Mouse (Mus musculus) embryonic facial prominence, embryonic 13.5 days (tissue): ENCODE results near the gene Btnl10. TPM values are rescaled to one million over a fixed set of nuclear protein-coding genes. Genes with fewer than 3 reads are reported as not detected.

ENCODE experiments used
- ATAC-seq: fragments of 200-750 bp; cut with Nextera tagmentation; 2 replicates; pipeline ENCODE4 v1.8.0; 2017; ENCODE audit warnings: low read depth; ENCODE audit not compliant: insufficient number of reproducible peaks, insufficient read depth, low FRiP score, low TSS enrichment
- H3K27ac ChIP-seq: fragments of 300-500 bp; sonication (generic); 2 replicates; pipeline ENCODE4 v1.5.1; 2015; ENCODE audit warnings: moderate library complexity, mild to moderate bottlenecking, inconsistent platforms
- H3K27me3 ChIP-seq: fragments of 300-500 bp; sonication (generic); 2 replicates; pipeline ENCODE4 v1.6.1; 2015; ENCODE audit warnings: mild to moderate bottlenecking, inconsistent platforms
- H3K36me3 ChIP-seq: fragments of 300-500 bp; sonication (generic); 2 replicates; pipeline ENCODE4 v1.6.1; 2015; ENCODE audit warnings: mild to moderate bottlenecking, inconsistent platforms
- H3K4me1 ChIP-seq: fragments of 300-500 bp; sonication (generic); 2 replicates; pipeline ENCODE4 v1.6.1; 2015; ENCODE audit warnings: inconsistent platforms
- H3K4me2 ChIP-seq: fragments of 300-500 bp; sonication (generic); 2 replicates; pipeline ENCODE4 v1.6.1; 2015; ENCODE audit warnings: moderate library complexity, mild to moderate bottlenecking, inconsistent platforms
- H3K4me3 ChIP-seq: fragments of 300-500 bp; sonication (generic); 2 replicates; pipeline ENCODE4 v1.5.1; 2015; ENCODE audit warnings: mild to moderate bottlenecking, inconsistent platforms
- H3K9ac ChIP-seq: fragments of 300-500 bp; sonication (generic); 2 replicates; pipeline ENCODE4 v1.6.1; 2015; ENCODE audit warnings: mild to moderate bottlenecking, inconsistent platforms
- H3K9me3 ChIP-seq: fragments of 300-500 bp; sonication (generic); 2 replicates; pipeline ENCODE4 v1.6.1; 2016; ENCODE audit warnings: inconsistent platforms
- WGBS: fragments of 180-500 bp; shearing (Covaris S2); methylation state at CpG from one replicate; pipeline ENCODE4 v1.1.7; 2015; ENCODE audit warnings: mixed read lengths; 5-methylcytosine and 5-hydroxymethylcytosine counted together
- polyA plus RNA-seq: library from polyadenylated mRNA; unstranded; fragments of >200 nt; fragmentation: Nextera tagmentation; extraction: Ambion mirVana; gene quantifications from 2 replicates; pipeline ENCODE4 v1.2.1, GENCODE M21; 2015

Gene Btnl10
- polyA plus RNA-seq, 1 experiment from 2014 or later: not detected

- Histone ChIP-seq H3K4me3 (no peak overlapping the region), H3K9ac (no peak overlapping the region), H3K27me3 (peaks cover 33% of the 10 kb centered on the region)
Observed at GRCm38 (mm10) chr11:58963543-58963942, 45.8 kb downstream of the Btnl10 start.

GRCm38 (mm10) chr11:58964216-58964615 is 46.5 kb downstream of the Btnl10 start:
- Histone ChIP-seq H3K4me2 (no peak overlapping the region), H3K27ac (no peak overlapping the region), H3K4me3 (no peak overlapping the region), H3K36me3 (peaks cover 3% of the 10 kb centered on the region; the same call in 1 of the 2 replicates), H3K9me3 (no peaks in the 10 kb centered on the region), H3K27me3 (peaks cover 32% of the 10 kb centered on the region), H3K4me1 (peaks cover 10% of the 10 kb centered on the region), H3K9ac (no peak overlapping the region)
- ATAC-seq: no peak
- WGBS: 83% methylated on average over 7 of the region's 7 CpGs

More at GRCm38 (mm10) chr11:58963543-58963942, 45.8 kb downstream of the Btnl10 start:
- Histone ChIP-seq H3K27ac (no peak overlapping the region), H3K9me3 (no peaks in the 10 kb centered on the region), H3K36me3 (peaks cover 3% of the 10 kb centered on the region; the same call in 1 of the 2 replicates), H3K4me1 (peaks cover 13% of the 10 kb centered on the region), H3K4me2 (no peak overlapping the region)
- whole genome bisulfite sequencing: 34% methylated on average over 17 of the region's 17 CpGs
- ATAC-seq: no peak

GRCm38 (mm10) chr11:58965001-58965760 is 47.5 kb downstream of the Btnl10 start:
- Histone ChIP-seq H3K27me3 (peaks cover 32% of the 10 kb centered on the region), H3K4me1 (0 out of 2 replicates have a peak, but pooled peaks cover 4% of the 10 kb centered on the region), H3K9me3 (no peaks in the 10 kb centered on the region), H3K4me2 (no peak overlapping the region), H3K27ac (no peak overlapping the region), H3K36me3 (peaks cover 10% of the 10 kb centered on the region), H3K9ac (0 out of 2 replicates have a peak overlapping the region, but pooled peaks have one; percentile 27), H3K4me3 (no peak overlapping the region)
- ATAC-seq: no peak
- WGBS: 44% methylated on average over 12 of the region's 12 CpGs

GRCm38 (mm10) chr11:58967346-58967745 is 49.6 kb downstream of the Btnl10 start:
- Histone ChIP-seq H3K27me3 (peaks cover 20% of the 10 kb centered on the region), H3K4me2 (no peak overlapping the region), H3K27ac (no peak overlapping the region), H3K9me3 (no peaks in the 10 kb centered on the region), H3K9ac (no peak overlapping the region), H3K4me3 (no peak overlapping the region), H3K4me1 (0 out of 2 replicates have a peak, but pooled peaks cover 4% of the 10 kb centered on the region), H3K36me3 (peaks cover 20% of the 10 kb centered on the region)
- no peak for ATAC-seq
- 92% methylated on average over 1 of the region's 1 CpGs for WGBS

DNA sequence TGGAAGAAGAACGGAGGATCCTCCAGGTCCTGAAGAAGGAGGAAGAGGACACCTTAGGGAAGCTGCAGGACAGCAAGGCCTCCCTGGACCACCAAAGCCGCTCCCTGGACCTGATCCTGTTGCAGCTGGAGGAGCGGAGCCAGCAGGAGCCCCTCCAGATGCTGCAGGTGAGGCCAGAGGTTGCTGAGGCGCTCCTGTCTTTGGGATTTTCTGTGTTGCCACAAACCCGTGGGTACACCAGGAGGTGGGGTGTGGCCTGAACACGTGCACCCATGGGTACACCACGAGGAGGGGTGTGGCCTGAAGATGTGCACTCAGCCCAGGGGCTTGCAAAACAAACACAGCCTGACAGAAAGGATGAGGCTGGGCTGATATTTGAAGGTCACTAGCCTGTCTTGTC is 50.8 kb downstream of the Btnl10 start:
- Histone ChIP-seq H3K4me1 (0 out of 2 replicates have a peak, but pooled peaks cover under 1% of the 10 kb centered on the region), H3K27ac (no peak overlapping the region), H3K9ac (no peak overlapping the region), H3K4me3 (no peak overlapping the region), H3K4me2 (no peak overlapping the region), H3K36me3 (peaks cover 24% of the 10 kb centered on the region), H3K9me3 (no peaks in the 10 kb centered on the region), H3K27me3 (peaks cover 8% of the 10 kb centered on the region)
- ATAC-seq: no peak
- WGBS: 83% methylated on average over 7 of the region's 7 CpGs

DNA sequence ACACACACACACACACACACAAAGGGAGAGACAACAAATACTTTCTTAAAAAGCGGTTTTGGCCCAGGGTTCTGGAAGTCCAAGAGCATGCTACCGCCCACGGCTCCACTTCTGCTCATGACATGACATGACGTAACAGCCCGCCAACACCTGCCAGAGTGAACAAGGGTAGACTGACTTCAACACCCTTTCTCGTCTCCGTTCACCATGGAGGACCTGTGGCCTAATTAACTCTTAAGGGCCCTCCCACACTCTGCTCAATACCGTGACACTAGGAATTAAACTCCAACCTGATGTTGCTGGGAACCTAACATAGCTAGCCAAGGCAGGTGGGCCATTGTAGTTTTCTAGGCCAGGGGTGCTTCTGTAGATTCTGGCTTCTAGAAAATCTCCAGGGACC is 51.3 kb downstream of the Btnl10 start:
- ATAC-seq: no peak
- Histone ChIP-seq H3K4me2 (no peak overlapping the region), H3K27me3 (peaks cover 3% of the 10 kb centered on the region), H3K27ac (no peak overlapping the region), H3K9ac (no peak overlapping the region), H3K9me3 (no peaks in the 10 kb centered on the region), H3K36me3 (peaks cover 26% of the 10 kb centered on the region), H3K4me1 (no peaks in the 10 kb centered on the region), H3K4me3 (no peak overlapping the region)
- 87% methylated on average over 8 of the region's 8 CpGs for WGBS

DNA sequence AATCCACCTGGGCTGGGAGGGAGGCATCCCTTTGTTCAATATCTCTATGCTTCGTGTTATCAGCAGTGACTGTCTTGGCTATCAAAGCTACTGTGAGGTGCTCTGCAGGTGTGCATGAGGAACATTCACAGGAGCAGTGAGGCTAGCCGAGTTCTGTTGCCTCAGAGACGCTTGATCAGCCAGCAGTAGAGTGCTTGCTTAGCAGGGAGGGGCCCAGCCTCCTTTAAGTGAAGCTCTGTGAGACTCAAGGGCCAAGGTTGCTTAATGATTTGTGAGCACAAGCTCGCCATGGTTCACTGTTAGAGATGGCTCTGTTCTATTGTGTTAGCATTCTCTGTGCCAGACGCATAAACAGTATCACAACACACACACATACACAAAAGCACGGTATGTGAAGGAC is 52.0 kb downstream of the Btnl10 start:
- peaks cover 32% of the 10 kb centered on the region for H3K36me3 ChIP-seq
- no peak overlapping the region for H3K4me3 ChIP-seq
- no peak overlapping the region for H3K4me2 ChIP-seq
- no peaks in the 10 kb centered on the region for H3K27me3 ChIP-seq
- H3K9ac ChIP-seq: no peak overlapping the region
- no peaks in the 10 kb centered on the region for H3K4me1 ChIP-seq
- no peak for ATAC-seq
- no peak overlapping the region for H3K27ac ChIP-seq
- H3K9me3 ChIP-seq: no peaks in the 10 kb centered on the region
- WGBS: 81% methylated on average over 6 of the region's 6 CpGs

DNA sequence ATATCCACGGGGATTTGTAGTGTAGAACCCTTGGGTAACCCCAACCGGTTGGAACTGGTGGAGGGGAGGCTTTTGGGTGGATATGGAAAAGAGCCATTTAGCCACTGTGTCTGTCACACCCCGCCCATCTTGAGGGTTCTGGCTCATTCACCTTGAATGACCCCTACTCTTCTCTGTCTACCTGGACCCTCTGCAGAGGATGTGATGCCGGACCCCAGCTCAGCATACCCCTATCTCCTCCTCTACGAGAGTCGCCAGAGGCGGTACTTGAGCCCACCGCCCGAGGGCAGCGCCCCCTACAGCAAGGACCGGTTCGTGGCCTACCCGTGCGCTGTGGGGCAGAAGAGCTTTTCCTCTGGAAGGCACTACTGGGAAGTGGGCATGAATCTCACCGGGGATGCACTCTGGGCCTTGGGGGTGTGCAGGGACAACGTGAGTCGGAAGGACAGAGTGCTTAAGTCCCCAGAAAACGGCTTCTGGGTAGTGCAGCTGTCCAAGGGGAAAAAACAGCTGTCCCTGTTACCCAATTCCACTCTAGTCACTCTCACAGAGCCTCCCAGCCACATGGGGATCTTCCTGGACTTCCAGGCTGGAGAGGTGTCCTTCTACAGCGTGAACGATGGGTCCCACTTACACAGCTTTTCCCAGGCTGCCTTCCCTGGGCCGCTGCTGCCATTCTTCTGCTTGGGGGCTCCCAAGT is 53.3 kb downstream of the Btnl10 start:
- ATAC-seq: no peak; the same call in 1 of the 2 replicates
- Histone ChIP-seq H3K27me3 (no peaks in the 10 kb centered on the region), H3K9me3 (no peaks in the 10 kb centered on the region), H3K27ac (no peak overlapping the region), H3K4me2 (no peak overlapping the region), H3K9ac (no peak overlapping the region), H3K36me3 (peaks cover 34% of the 10 kb centered on the region), H3K4me3 (no peak overlapping the region), H3K4me1 (no peaks in the 10 kb centered on the region)
- 90% methylated on average over 21 of the region's 21 CpGs for WGBS

DNA sequence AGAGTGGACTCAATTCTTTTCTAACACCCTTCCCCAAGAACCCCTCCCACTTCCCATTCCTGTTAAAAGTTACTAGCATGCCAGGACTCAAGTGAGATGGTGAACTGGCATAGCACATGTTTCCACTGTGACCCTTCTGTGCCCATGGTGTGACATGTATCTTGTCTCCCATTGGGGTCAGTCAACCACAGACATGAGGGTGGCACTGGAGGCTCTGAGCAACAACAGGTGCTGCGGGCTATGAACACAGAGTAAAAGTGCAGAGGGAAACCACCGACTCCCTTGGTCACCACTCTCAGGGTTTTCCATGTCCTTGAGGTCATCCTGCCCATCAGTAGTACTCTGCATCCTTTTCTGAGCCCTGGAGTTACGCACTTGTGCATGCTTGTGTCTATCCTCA is 54.1 kb downstream of the Btnl10 start:
- H3K36me3 ChIP-seq: peaks cover 34% of the 10 kb centered on the region
- WGBS: 92% methylated on average over 3 of the region's 3 CpGs

DNA sequence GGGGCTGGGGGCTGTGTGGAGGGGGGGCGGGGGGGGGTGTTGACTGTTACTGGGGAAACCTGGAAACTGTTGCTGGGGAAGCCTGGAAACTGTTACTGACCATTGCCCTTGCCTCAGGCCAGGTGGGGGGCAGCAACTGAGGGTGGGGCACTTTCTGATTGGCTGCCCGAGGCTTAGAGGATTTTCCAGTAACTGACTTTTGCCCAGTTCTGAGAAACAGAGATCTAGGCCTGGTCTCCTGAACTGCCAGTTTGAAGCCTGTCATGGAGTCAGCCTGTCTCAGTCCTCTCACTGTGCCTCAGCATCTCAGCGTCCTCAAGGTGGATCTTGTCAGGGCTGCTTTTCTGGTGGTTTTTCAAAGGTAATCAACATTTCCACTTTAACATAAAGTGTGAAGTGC is 56.7 kb downstream of the Btnl10 start:
- no peak overlapping the region for H3K9ac ChIP-seq
- no peak overlapping the region for H3K27ac ChIP-seq
- peaks cover 13% of the 10 kb centered on the region for H3K4me1 ChIP-seq
- H3K36me3 ChIP-seq: peaks cover 30% of the 10 kb centered on the region
- H3K4me3 ChIP-seq: no peak overlapping the region
- no peak for ATAC-seq
- WGBS: 81% methylated on average over 3 of the region's 3 CpGs
- no peaks in the 10 kb centered on the region for H3K9me3 ChIP-seq
- no peak overlapping the region for H3K4me2 ChIP-seq
- H3K27me3 ChIP-seq: no peaks in the 10 kb centered on the region

More for the DNA sequence above, 54.1 kb downstream of the Btnl10 start:
- H3K27me3 ChIP-seq: no peaks in the 10 kb centered on the region
- H3K27ac ChIP-seq: no peak overlapping the region
- H3K4me3 ChIP-seq: no peak overlapping the region
- no peak for ATAC-seq
- H3K9me3 ChIP-seq: no peaks in the 10 kb centered on the region
- H3K4me1 ChIP-seq: peaks cover under 1% of the 10 kb centered on the region; the same call in 1 of the 2 replicates
- H3K9ac ChIP-seq: no peak overlapping the region
- no peak overlapping the region for H3K4me2 ChIP-seq
